Mouse (Mus musculus): ENCODE results near the gene 2810004N23Rik.

DNA sequence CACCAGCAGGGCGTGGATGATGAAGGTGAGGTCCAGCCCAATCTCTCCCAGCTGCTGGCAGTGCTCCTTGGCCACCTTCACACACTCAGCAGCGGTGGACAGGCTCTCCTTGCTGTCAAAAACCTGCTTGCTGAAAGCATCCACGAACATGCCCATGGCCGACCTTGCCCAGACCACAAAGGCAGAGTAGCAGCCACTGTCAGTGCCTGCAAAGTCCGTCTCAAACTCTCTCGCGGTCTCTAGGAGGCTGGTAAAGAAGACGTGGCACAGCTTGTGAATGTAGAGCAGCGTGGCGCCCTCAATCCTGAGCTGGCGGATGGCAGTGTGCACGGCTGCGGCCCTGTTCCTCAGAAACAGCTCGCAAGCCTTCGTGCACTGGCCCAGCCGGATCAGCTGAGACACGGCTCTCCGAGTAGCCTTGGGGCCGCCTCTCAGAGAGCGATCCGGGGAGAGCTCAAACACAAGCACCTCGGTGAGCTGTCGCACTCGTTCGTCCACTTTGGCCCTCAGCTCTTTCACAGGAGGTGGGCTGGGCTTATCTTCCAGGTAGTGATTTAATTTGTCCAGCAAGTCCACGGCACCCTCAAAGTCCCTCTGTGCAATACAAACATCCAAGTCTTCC is 33.2 kb upstream of the 2810004N23Rik start:
- TF ChIP-seq CTCF (IDR thresholded peaks at IDR 0.05 in 2 of 3, conservative IDR thresholded peaks at IDR 0.05 in 1 of 3; ENCODE audit: control insufficient read depth in 1 of 3, insufficient read depth in 1 of 3, low read depth in 2 of 3, low read length in 3 of 3, poor library complexity in 1 of 3, severe bottlenecking in 1 of 3) (no peak), HCFC1 (IDR thresholded peaks at IDR 0.05; ENCODE audit: low read depth, low read length) (no peak), SIN3A (IDR thresholded peaks at IDR 0.05; ENCODE audit: low read length) (no peak), CHD2 (IDR thresholded peaks at IDR 0.05; ENCODE audit: low read length) (no peak), CHD1 (IDR thresholded peaks at IDR 0.05; ENCODE audit: low read depth, low read length) (no peak), JUND (IDR thresholded peaks at IDR 0.05; ENCODE audit: low read depth, low read length) (no peak), USF2 (IDR thresholded peaks at IDR 0.05; ENCODE audit: borderline replicate concordance in 1 of 2, insufficient read depth in 1 of 2, low read depth in 1 of 2, low read length in 2 of 2) (no peak), USF1 (IDR thresholded peaks at IDR 0.05; ENCODE audit: low read depth, low read length) (no peak), GATA1 (IDR thresholded peaks at IDR 0.05; ENCODE audit: low read depth, low read length) (no peak), MAX (IDR thresholded peaks at IDR 0.05; ENCODE audit: low read length) (no peak), EP300 (IDR thresholded peaks at IDR 0.05; ENCODE audit: low read depth in 1 of 2, low read length in 2 of 2) (no peak)

All from MEL (cell line).